24 mouse cellular contexts compared by ENCODE assay signal in genomic region chr4:53406866-53407265, GRCm38 (mm10).
"Had no signal": no experiment of that assay in that cellular context is flagged by ENCODE, and none has a peak within 500 bp of the region (broad histone marks: within the 10 kb centered on the region; RNA-seq: fewer than 3 reads in every experiment).

No protein-coding gene starts in this region.

- H3K9ac ChIP-seq: embryonic facial prominence, embryonic 12.5 days; embryonic facial prominence, embryonic 13.5 days; embryonic facial prominence, embryonic 15.5 days; forebrain, embryonic 12.5 days; forebrain, embryonic 13.5 days; forebrain, embryonic 15.5 days; forebrain, postnatal 0 days had no signal

- H3K9me3 ChIP-seq: embryonic facial prominence, embryonic 10.5 days; embryonic facial prominence, embryonic 12.5 days; embryonic facial prominence, embryonic 13.5 days; embryonic facial prominence, embryonic 15.5 days; forebrain, embryonic 10.5 days; forebrain, embryonic 12.5 days; forebrain, embryonic 13.5 days; forebrain, embryonic 15.5 days had no signal

- H3K27ac ChIP-seq: embryonic facial prominence, embryonic 10.5 days; embryonic facial prominence, embryonic 12.5 days; embryonic facial prominence, embryonic 13.5 days; embryonic facial prominence, embryonic 15.5 days; forebrain, embryonic 10.5 days; forebrain, embryonic 12.5 days; forebrain, embryonic 13.5 days; forebrain, embryonic 15.5 days; gastrocnemius, adult 2 months; heart, adult 2 months had no signal

- H3K36me3 ChIP-seq: embryonic facial prominence, embryonic 10.5 days; embryonic facial prominence, embryonic 12.5 days; embryonic facial prominence, embryonic 13.5 days; embryonic facial prominence, embryonic 15.5 days; forebrain, embryonic 10.5 days; forebrain, embryonic 12.5 days; forebrain, embryonic 15.5 days had no signal

- H3K4me1 ChIP-seq: forebrain, embryonic 12.5 days; forebrain, embryonic 13.5 days; forebrain, embryonic 15.5 days had no signal

- H3K4me3 ChIP-seq: embryonic facial prominence, embryonic 10.5 days; embryonic facial prominence, embryonic 12.5 days; embryonic facial prominence, embryonic 13.5 days; embryonic facial prominence, embryonic 15.5 days; erythroblast, embryonic 14.5 days; forebrain, embryonic 10.5 days; forebrain, embryonic 12.5 days; forebrain, embryonic 13.5 days; forebrain, embryonic 15.5 days; gastrocnemius, adult 2 months; heart, adult 2 months had no signal

- H3K27me3 ChIP-seq: embryonic facial prominence, embryonic 12.5 days; embryonic facial prominence, embryonic 13.5 days; embryonic facial prominence, embryonic 15.5 days; forebrain, embryonic 12.5 days; forebrain, embryonic 13.5 days; forebrain, embryonic 15.5 days had no signal

- DNase-seq: cerebellum, adult 9-10 months; cerebellum, adult 9-11 months; cerebellum, postnatal 10 days; cerebellum, postnatal 14 days; cerebellum, postnatal 25 days; cerebellum, postnatal 36 days; embryo, embryonic 11 days; forebrain, postnatal 0 days; gastrocnemius, adult 2 months; gastrocnemius, postnatal 10 days; gastrocnemius, postnatal 14 days; gastrocnemius, postnatal 25 days; gastrocnemius, postnatal 36 days; heart, adult 18-20 months; heart, adult 2 months had no signal
